Mouse (Mus musculus) neural tube, embryonic 11.5 days (tissue): ENCODE results near the gene Zfp72. TPM values are rescaled to one million over a fixed set of nuclear protein-coding genes. Genes with fewer than 3 reads are reported as not detected.

Source experiments
- ATAC-seq: fragments of 200-750 bp; cut with Nextera tagmentation; 2 replicates; pipeline ENCODE4 v1.8.0; 2017; ENCODE audit warnings: moderate number of reproducible peaks, mild to moderate bottlenecking, moderate TSS enrichment, moderate library complexity; ENCODE audit not compliant: insufficient read depth, low FRiP score, low TSS enrichment
- DNase-seq: peaks from one replicate; pipeline ENCODE4 v3.0.0-alpha.2; 2015; ENCODE audit warnings: low spot score
- H3K27ac ChIP-seq: fragments of 300-500 bp; sonication (generic); 2 replicates; pipeline ENCODE4 v1.5.1; 2014; ENCODE audit warnings: low read depth, mild to moderate bottlenecking, low read length
- H3K27me3 ChIP-seq: fragments of 300-500 bp; sonication (generic); 2 replicates; pipeline ENCODE4 v1.6.1; 2014; ENCODE audit warnings: mild to moderate bottlenecking, low read length, mixed read lengths; ENCODE audit not compliant: control insufficient read depth, insufficient read depth
- H3K36me3 ChIP-seq: fragments of 300-500 bp; sonication (generic); 2 replicates; pipeline ENCODE4 v1.6.1; 2014; ENCODE audit warnings: mild to moderate bottlenecking, low read length, moderate library complexity, mixed read lengths; ENCODE audit not compliant: control insufficient read depth, insufficient read depth
- H3K4me1 ChIP-seq: fragments of 300-500 bp; sonication (generic); 2 replicates; pipeline ENCODE4 v1.6.1; 2014; ENCODE audit warnings: low read length, mixed read lengths; ENCODE audit not compliant: control insufficient read depth, insufficient read depth
- H3K4me2 ChIP-seq: fragments of 300-500 bp; sonication (generic); 2 replicates; pipeline ENCODE4 v1.6.1; 2014; ENCODE audit warnings: low read depth, mild to moderate bottlenecking, moderate library complexity
- H3K4me3 ChIP-seq: fragments of 300-500 bp; sonication (generic); 2 replicates; pipeline ENCODE4 v1.5.1; 2014; ENCODE audit warnings: low read depth, low read length
- H3K9ac ChIP-seq: fragments of 300-500 bp; sonication (generic); 2 replicates; pipeline ENCODE4 v1.6.1; 2014; ENCODE audit warnings: mild to moderate bottlenecking, low read length
- H3K9me3 ChIP-seq: fragments of 300-500 bp; sonication (generic); 2 replicates; pipeline ENCODE4 v1.6.1; 2016; ENCODE audit warnings: low read length; ENCODE audit not compliant: control insufficient read depth
- WGBS: fragments of 180-500 bp; shearing (Covaris S2); extraction: QIAGEN DNeasy Blood & Tissue Kit; methylation state at CpG from one replicate; pipeline ENCODE4 v1.1.7; 2014; 5-methylcytosine and 5-hydroxymethylcytosine counted together
- polyA plus RNA-seq: library from polyadenylated mRNA; unstranded; fragments of >200 nt; fragmentation: Nextera tagmentation; extraction: Ambion mirVana; gene quantifications from 2 replicates; pipeline ENCODE4 v1.2.1, GENCODE M21; 2014

Zfp72 gene
- polyA plus RNA-seq, 1 experiment from 2014 or later: 5.8 TPM

GRCm38 (mm10) chr13:74363176-74363858 lies 27.3 kb downstream of the Zfp72 start:
- DNase-seq (no peak), ATAC-seq (peak; percentile 20; the same call in 1 of the 2 replicates)
- H3K27me3 ChIP-seq: no peaks in the 10 kb centered on the region
- H3K4me3 ChIP-seq: no peak overlapping the region
- H3K27ac ChIP-seq: no peak overlapping the region
- H3K4me1 ChIP-seq: no peaks in the 10 kb centered on the region
- H3K9ac ChIP-seq: no peak overlapping the region
- peaks cover 3% of the 10 kb centered on the region; the same call in 1 of the 2 replicates for H3K36me3 ChIP-seq
- H3K9me3 ChIP-seq: no peaks in the 10 kb centered on the region
- no peak overlapping the region for H3K4me2 ChIP-seq
- 90% methylated on average over 13 of the region's 13 CpGs for WGBS

GRCm38 (mm10) chr13:74362218-74362617 lies 28.4 kb downstream of the Zfp72 start:
- Histone ChIP-seq H3K36me3 (peaks cover 3% of the 10 kb centered on the region; the same call in 1 of the 2 replicates), H3K4me1 (no peaks in the 10 kb centered on the region), H3K9me3 (no peaks in the 10 kb centered on the region), H3K4me2 (no peak overlapping the region), H3K27ac (no peak overlapping the region), H3K4me3 (no peak overlapping the region), H3K9ac (no peak overlapping the region), H3K27me3 (no peaks in the 10 kb centered on the region)
- WGBS: 82% methylated on average over 2 of the region's 2 CpGs
- ATAC-seq (no peak), DNase-seq (no peak)

- no peaks in the 10 kb centered on the region for H3K4me1 ChIP-seq
- H3K9me3 ChIP-seq: no peaks in the 10 kb centered on the region
- H3K27ac ChIP-seq: no peak overlapping the region
- 93% methylated on average over 13 of the region's 13 CpGs for WGBS
- no peak overlapping the region for H3K9ac ChIP-seq
- H3K36me3 ChIP-seq: peaks cover 4% of the 10 kb centered on the region; the same call in 1 of the 2 replicates
- DNase-seq (no peak), ATAC-seq (no peak)
- H3K4me2 ChIP-seq: no peak overlapping the region
- H3K27me3 ChIP-seq: no peaks in the 10 kb centered on the region
- H3K4me3 ChIP-seq: no peak overlapping the region
Observed at GRCm38 (mm10) chr13:74356491-74356890, 34.1 kb downstream of the Zfp72 start.

- Histone ChIP-seq H3K27ac (no peak overlapping the region), H3K4me2 (peak overlapping the region; percentile 33), H3K4me1 (peaks cover 9% of the 10 kb centered on the region; the same call in 1 of the 2 replicates), H3K4me3 (peak overlapping the region; percentile 81), H3K9me3 (no peaks in the 10 kb centered on the region), H3K9ac (peak overlapping the region; percentile 78), H3K27me3 (no peaks in the 10 kb centered on the region), H3K36me3 (no peaks in the 10 kb centered on the region)
- DNase-seq: no peak
- 2% methylated on average over 15 of the region's 15 CpGs for WGBS
- ATAC-seq: peak; percentile 49
Observed at GRCm38 (mm10) chr13:74350435-74350906, 40.2 kb downstream of the Zfp72 start.

- ATAC-seq (peak; percentile 97), DNase-seq (peak; percentile 99)
- Histone ChIP-seq H3K9me3 (no peaks in the 10 kb centered on the region), H3K36me3 (no peaks in the 10 kb centered on the region), H3K27ac (0 out of 2 replicates have a peak within 1 kb of the TSS, but pooled peaks have one; percentile 20), H3K4me1 (peaks cover 9% of the 10 kb centered on the region; the same call in 1 of the 2 replicates), H3K27me3 (no peaks in the 10 kb centered on the region), H3K4me3 (peak within 1 kb of the TSS; percentile 81), H3K9ac (peak within 1 kb of the TSS; percentile 78), H3K4me2 (peak within 1 kb of the TSS; percentile 77)
- WGBS: 2% methylated on average over 57 of the region's 57 CpGs
Observed at GRCm38 (mm10) chr13:74349566-74350434, 40.8 kb downstream of the Zfp72 start, which contains the start of the genes Sdha and Ccdc127. TSS of gene Sdha (minus strand) at chr13:74350280. TSS of gene Ccdc127 (plus strand) at chr13:74350309.

GRCm38 (mm10) chr13:74341036-74341435 lies 49.6 kb downstream of the Zfp72 start:
- Histone ChIP-seq H3K9me3 (no peaks in the 10 kb centered on the region), H3K9ac (no peak overlapping the region), H3K4me3 (no peak overlapping the region), H3K27me3 (no peaks in the 10 kb centered on the region), H3K4me2 (no peak overlapping the region), H3K4me1 (no peaks in the 10 kb centered on the region), H3K36me3 (peaks cover 6% of the 10 kb centered on the region), H3K27ac (no peak overlapping the region)
- ATAC-seq (no peak), DNase-seq (peak; percentile 39)
- WGBS: 63% methylated on average over 3 of the region's 3 CpGs

GRCm38 (mm10) chr13:74329321-74329720 lies 61.3 kb downstream of the Zfp72 start:
- Histone ChIP-seq H3K4me1 (no peaks in the 10 kb centered on the region), H3K4me3 (no peak overlapping the region), H3K27ac (no peak overlapping the region), H3K27me3 (no peaks in the 10 kb centered on the region), H3K9me3 (no peaks in the 10 kb centered on the region), H3K4me2 (no peak overlapping the region), H3K9ac (no peak overlapping the region), H3K36me3 (peaks cover 16% of the 10 kb centered on the region)
- ATAC-seq: no peak
- no peak for DNase-seq
